Mouse (Mus musculus) adrenal gland, adult (tissue): ENCODE data around the gene Cnmd.
A peak's percentile ranks its signal among the peaks of the same experiment; 100 is the strongest.

ENCODE experiments used
- DNase-seq, 2 experiments: peaks; one replicate each; pipeline ENCODE4 v3.0.0; 2022 to 2023; ENCODE audit warnings: low spot score in 1 of 2; ENCODE audit not compliant: inconsistent age in 2 of 2

Cnmd gene

GRCm38 (mm10) chr14:79662001-79662400 is at the start of gene Cnmd:
Cnmd (minus strand) TSS chr14:79662170.
- no peak for DNase-seq

- no peak for DNase-seq
These were observed 49.3 kb upstream of the Cnmd start for GRCm38 (mm10) chr14:79711301-79711700.

GRCm38 (mm10) chr14:79703523-79704172 is 41.7 kb upstream of the Cnmd start:
- no peak for DNase-seq

- no peak for DNase-seq
These were observed 39.6 kb upstream of the Cnmd start for GRCm38 (mm10) chr14:79701606-79702005.

GRCm38 (mm10) chr14:79701054-79701453 is 39.1 kb upstream of the Cnmd start:
- no peak for DNase-seq

- peak; percentile 74 to 86 for DNase-seq
These were observed 37.4 kb upstream of the Cnmd start for GRCm38 (mm10) chr14:79699381-79699780.

GRCm38 (mm10) chr14:79690068-79690844 is 28.3 kb upstream of the Cnmd start:
- DNase-seq, result no peak

GRCm38 (mm10) chr14:79680652-79681051 is 18.7 kb upstream of the Cnmd start:
- DNase-seq, result no peak

- DNase-seq, result no peak
These were observed 16.1 kb upstream of the Cnmd start for GRCm38 (mm10) chr14:79677891-79678687.

GRCm38 (mm10) chr14:79677108-79677753 is 15.3 kb upstream of the Cnmd start:
- DNase-seq, result peak in 1 of 2 experiments; percentile 28

- no peak for DNase-seq
These were observed 11.4 kb upstream of the Cnmd start for GRCm38 (mm10) chr14:79673083-79674013.

- no peak for DNase-seq
These were observed 10.6 kb upstream of the Cnmd start for GRCm38 (mm10) chr14:79672567-79672966.

GRCm38 (mm10) chr14:79671008-79671407 is 9.0 kb upstream of the Cnmd start:
- DNase-seq, result no peak

GRCm38 (mm10) chr14:79661005-79661917 is 709 bp downstream of the Cnmd start:
- DNase-seq, result peak; percentile 64 to 91

- no peak for DNase-seq
These were observed 1.5 kb downstream of the Cnmd start for GRCm38 (mm10) chr14:79660467-79660866.

- no peak for DNase-seq
These were observed 3.0 kb downstream of the Cnmd start for GRCm38 (mm10) chr14:79658748-79659508.

- no peak for DNase-seq
These were observed 3.7 kb downstream of the Cnmd start for GRCm38 (mm10) chr14:79658286-79658685.

GRCm38 (mm10) chr14:79652654-79653053 is 9.3 kb downstream of the Cnmd start:
- no peak for DNase-seq
